Mouse (Mus musculus): ENCODE data around the gene Rgs16.

The Rgs16 gene

GRCm38 (mm10) chr1:153794241-153794640, 54.1 kb downstream of the Rgs16 start:
- peaks cover 8% of the 10 kb centered on the region for H3K27me3 ChIP-seq (ENCODE audit: insufficient read depth, low read length)
- H3K4me3 ChIP-seq (replicated peaks; ENCODE audit: low read length), result no peak overlapping the region
- H3K36me3 ChIP-seq (ENCODE audit: insufficient read depth, low read length), result no peaks in the 10 kb centered on the region
- H3K4me1 ChIP-seq (replicated peaks; ENCODE audit: low read depth, low read length), result no peaks in the 10 kb centered on the region
- TF ChIP-seq POU5F1 (IDR thresholded peaks at IDR 0.05; ENCODE audit: borderline replicate concordance, low read length) (no peak), CTCF (conservative IDR thresholded peaks at IDR 0.05; ENCODE audit: low read length) (no peak), NANOG (IDR thresholded peaks at IDR 0.05; ENCODE audit: borderline replicate concordance, low read length) (no peak)
- H3K9me3 ChIP-seq (ENCODE audit: low read length), result no peaks in the 10 kb centered on the region

Data from E14TG2a.4 (cell line).